Mouse (Mus musculus): ENCODE results near the gene Ndufaf7. TPM values are rescaled to one million over a fixed set of nuclear protein-coding genes. Genes with fewer than 3 reads are reported as not detected.

Gene Ndufaf7
- polyA plus RNA-seq (2015; fragmentation: Nextera tagmentation; extraction: Ambion mirVana): 55.2 and 55.9 TPM in 2 replicates

DNA sequence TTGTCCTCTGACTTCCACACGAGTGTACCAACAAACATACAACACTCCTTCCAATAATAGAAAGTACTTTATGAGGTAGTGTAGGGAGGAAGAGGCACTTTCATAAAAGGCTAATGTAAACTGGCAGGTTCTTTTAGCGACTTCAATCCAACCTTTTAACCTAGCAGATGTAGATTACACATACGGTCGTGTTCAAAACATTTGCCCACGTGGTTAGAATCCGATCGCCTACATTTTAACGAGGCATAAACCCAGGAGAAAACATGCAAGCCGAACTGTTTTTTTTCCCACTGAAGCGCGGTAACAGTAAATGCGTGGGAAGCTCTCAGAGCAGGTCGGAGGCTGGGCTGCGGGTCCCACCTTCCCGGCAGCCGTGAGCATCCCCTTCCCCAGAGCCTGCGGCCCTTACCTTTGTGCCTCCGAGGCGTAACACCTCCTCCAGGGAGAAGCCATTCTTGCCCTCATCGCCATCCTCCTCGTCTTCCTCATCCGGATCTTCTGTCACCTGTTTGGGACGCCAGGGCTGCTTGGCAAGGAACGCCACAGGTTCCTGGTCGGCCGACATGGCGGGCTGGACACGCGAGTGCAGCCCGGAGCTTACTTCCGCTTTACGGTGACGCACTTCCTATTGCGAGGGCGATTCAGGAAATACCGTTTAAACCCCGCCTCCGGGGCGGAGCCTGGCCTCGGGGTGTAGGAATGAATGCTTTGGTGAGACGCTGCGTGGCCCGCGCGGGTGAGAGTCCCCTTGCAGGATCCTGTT lies at the start of gene Ndufaf7, which contains the start of gene Cebpz:
TSS of gene Ndufaf7 (plus strand) at position 671 of the 763 bp plus-strand sequence.
TSS of gene Cebpz (minus strand) at position 601 of the 763 bp plus-strand sequence.
- Histone ChIP-seq H3K4me1 (replicated peaks) (peaks cover 14% of the 10 kb centered on the region; the same call in 1 of the 2 replicates), H3K27ac (0 out of 2 replicates have a peak within 1 kb of the TSS, but pooled peaks have one; percentile 44), H3K4me2 (replicated peaks) (peak within 1 kb of the TSS; percentile 80), H3K36me3 (peaks cover 11% of the 10 kb centered on the region), H3K9me3 (no peaks in the 10 kb centered on the region), H3K4me3 (replicated peaks) (peak within 1 kb of the TSS; percentile 81), H3K9ac (peak within 1 kb of the TSS; percentile 73), H3K27me3 (replicated peaks) (no peaks in the 10 kb centered on the region)
- under 1% methylated on average over 45 of the region's 45 CpGs for WGBS
- ATAC-seq: peak; percentile 100

DNA sequence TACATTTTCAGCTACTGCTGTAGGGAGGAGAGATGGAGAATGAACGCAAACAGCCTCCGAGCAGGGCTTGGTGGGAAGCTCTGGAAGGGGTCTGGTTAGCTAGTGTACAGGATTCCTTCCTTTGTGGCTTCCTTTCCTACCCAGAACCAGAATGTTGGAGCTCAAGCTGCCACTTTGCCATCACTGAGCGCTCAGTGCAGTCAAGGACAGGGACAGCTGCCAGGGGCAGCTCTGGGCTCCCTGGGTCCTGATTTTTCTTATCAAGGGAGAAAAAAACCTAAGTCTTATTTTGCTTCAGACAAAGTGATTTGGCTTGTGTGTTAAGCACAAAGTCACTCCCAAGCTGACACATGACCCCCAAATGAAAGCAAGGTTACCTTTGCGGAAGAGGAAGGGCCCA lies 48.4 kb upstream of the Ndufaf7 start:
- Histone ChIP-seq H3K9ac (no peak overlapping the region), H3K4me1 (replicated peaks) (no peaks in the 10 kb centered on the region), H3K36me3 (no peaks in the 10 kb centered on the region), H3K27ac (no peak overlapping the region), H3K4me2 (replicated peaks) (no peak overlapping the region), H3K4me3 (replicated peaks) (no peak overlapping the region), H3K9me3 (no peaks in the 10 kb centered on the region), H3K27me3 (replicated peaks) (no peaks in the 10 kb centered on the region)
- no peak for ATAC-seq
- WGBS: 77% methylated on average over 4 of the region's 4 CpGs

DNA sequence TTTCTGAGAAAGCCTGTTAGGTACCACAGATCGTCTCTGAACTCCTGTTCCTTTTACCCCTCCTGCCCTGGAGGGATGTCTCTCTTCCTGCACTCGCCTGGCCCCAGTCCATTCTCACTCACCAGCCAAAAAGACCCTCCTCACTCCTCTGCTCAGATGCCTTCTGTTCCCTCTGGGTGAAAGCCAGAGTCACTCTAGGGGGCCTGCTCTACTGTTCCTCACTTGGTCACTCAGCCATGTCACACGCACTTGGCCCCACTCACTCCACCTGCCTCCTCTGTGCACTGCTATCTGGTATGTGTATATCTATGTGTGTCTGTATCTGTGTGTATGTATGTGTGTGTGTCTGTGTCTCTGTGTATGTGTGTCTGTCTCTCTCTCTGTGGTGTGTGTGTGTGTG lies 47.8 kb upstream of the Ndufaf7 start:
- Histone ChIP-seq H3K4me3 (replicated peaks) (no peak overlapping the region), H3K27ac (no peak overlapping the region)

DNA sequence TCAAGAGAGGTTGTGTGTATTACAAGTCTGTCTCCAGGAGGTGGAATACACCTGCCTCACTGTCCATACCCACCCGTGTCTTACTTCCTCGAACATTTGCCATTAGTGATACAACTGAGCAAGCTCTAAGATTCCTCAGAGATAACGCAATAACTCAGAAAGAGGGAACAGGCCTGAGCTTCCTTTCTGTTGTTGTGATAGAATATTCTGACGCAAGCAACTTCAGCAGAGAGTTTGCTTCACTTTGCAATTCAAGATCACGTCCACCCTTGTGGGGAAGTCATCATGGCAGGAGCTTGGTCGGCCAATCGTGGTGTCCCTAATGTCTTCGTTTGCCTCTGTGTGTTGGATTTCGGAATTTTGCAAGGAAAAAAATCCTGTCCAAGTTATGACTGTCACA lies 45.9 kb upstream of the Ndufaf7 start:
- no peak overlapping the region for H3K4me3 ChIP-seq (replicated peaks)
- WGBS: 84% methylated on average over 9 of the region's 9 CpGs
- no peak for ATAC-seq

More for the DNA sequence above, 47.8 kb upstream of the Ndufaf7 start:
- Histone ChIP-seq H3K9me3 (no peaks in the 10 kb centered on the region), H3K4me1 (replicated peaks) (no peaks in the 10 kb centered on the region), H3K27me3 (replicated peaks) (no peaks in the 10 kb centered on the region), H3K9ac (no peak overlapping the region), H3K36me3 (no peaks in the 10 kb centered on the region), H3K4me2 (replicated peaks) (no peak overlapping the region)
- ATAC-seq: no peak
- 43% methylated on average over 3 of the region's 3 CpGs for WGBS

DNA sequence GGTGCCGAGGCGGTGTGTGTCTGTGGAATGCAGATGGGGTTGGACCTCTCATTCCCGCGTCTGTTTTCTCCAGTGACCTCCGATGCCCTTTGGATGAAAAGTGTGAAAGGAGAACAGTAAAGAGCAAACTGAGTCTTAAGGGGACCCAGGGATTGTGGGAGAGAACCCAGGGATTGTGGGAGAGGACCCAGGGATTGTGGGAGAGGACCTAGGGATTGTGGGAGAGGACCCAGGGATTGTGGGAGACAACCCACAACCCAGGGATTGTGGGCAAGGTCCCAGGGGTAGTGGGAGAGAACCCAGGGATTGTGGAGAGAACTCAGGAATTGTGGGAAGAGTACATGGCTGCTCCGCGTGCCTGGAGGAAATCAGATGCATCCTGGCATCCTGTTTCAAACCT lies 41.9 kb upstream of the Ndufaf7 start:
- H3K36me3 ChIP-seq: no peaks in the 10 kb centered on the region
- H3K27me3 ChIP-seq (replicated peaks): no peaks in the 10 kb centered on the region
- ATAC-seq: peak; percentile 28; the same call in 1 of the 2 replicates
- no peak overlapping the region for H3K9ac ChIP-seq
- H3K27ac ChIP-seq: no peak overlapping the region
- 75% methylated on average over 7 of the region's 7 CpGs for WGBS
- no peak overlapping the region for H3K4me3 ChIP-seq (replicated peaks)
- no peaks in the 10 kb centered on the region for H3K4me1 ChIP-seq (replicated peaks)
- H3K9me3 ChIP-seq: no peaks in the 10 kb centered on the region
- no peak overlapping the region for H3K4me2 ChIP-seq (replicated peaks)

More for the DNA sequence above, 45.9 kb upstream of the Ndufaf7 start:
- Histone ChIP-seq H3K4me2 (replicated peaks) (no peak overlapping the region), H3K27me3 (replicated peaks) (no peaks in the 10 kb centered on the region), H3K27ac (no peak overlapping the region), H3K36me3 (no peaks in the 10 kb centered on the region), H3K4me1 (replicated peaks) (no peaks in the 10 kb centered on the region), H3K9ac (no peak overlapping the region), H3K9me3 (no peaks in the 10 kb centered on the region)

DNA sequence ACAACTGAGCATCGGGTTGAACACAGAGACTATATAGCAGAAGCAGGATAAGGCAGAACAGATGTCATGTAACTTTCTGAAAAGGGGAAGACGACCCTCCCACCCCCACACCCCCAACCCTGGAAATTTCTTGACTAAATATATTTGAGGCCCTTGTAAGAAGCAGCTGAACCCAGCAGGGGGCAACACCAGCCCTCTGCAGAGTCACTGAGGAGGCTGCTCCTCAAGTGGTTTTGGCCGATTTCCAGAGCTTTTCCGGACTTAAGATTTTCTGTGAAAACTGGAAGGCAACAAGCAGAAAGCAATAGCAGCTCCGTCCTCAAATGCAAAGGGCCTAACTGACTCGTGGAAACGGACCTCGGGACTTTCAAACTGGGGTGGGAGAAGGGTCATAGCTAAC lies 41.5 kb upstream of the Ndufaf7 start:
- 21% methylated on average over 8 of the region's 8 CpGs for whole genome bisulfite sequencing
- no peaks in the 10 kb centered on the region for H3K4me1 ChIP-seq (replicated peaks)
- H3K27me3 ChIP-seq (replicated peaks): no peaks in the 10 kb centered on the region
- H3K27ac ChIP-seq: no peak overlapping the region
- peak; percentile 66 for ATAC-seq
- no peak overlapping the region for H3K9ac ChIP-seq
- H3K4me3 ChIP-seq (replicated peaks): no peak overlapping the region
- peak overlapping the region; percentile 47 for H3K4me2 ChIP-seq (replicated peaks)
- no peaks in the 10 kb centered on the region for H3K9me3 ChIP-seq
- no peaks in the 10 kb centered on the region for H3K36me3 ChIP-seq

DNA sequence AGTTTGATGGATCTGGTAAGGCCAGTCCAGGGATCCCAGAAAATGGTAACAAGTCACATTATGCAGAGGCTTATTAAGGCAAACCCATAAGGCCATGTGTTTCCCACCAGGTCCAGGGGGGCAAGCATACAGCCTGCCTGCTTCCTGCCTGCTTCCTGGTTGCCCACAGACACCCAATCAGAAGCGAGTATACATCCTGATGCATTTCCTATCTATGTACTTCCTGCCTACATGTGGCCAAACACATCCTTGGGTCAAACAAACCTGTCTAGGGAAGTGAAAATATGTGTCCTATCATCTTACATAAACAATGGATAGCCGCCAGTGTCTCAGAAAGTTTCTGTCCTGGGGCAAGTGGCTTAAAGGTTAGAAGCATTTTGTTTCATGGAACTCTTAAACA lies 33.8 kb upstream of the Ndufaf7 start:
- Histone ChIP-seq H3K27ac (no peak overlapping the region), H3K4me3 (replicated peaks) (no peak overlapping the region), H3K9ac (no peak overlapping the region), H3K4me2 (replicated peaks) (no peak overlapping the region), H3K9me3 (no peaks in the 10 kb centered on the region), H3K4me1 (replicated peaks) (no peaks in the 10 kb centered on the region), H3K36me3 (no peaks in the 10 kb centered on the region), H3K27me3 (replicated peaks) (no peaks in the 10 kb centered on the region)
- no peak for ATAC-seq
- WGBS: 68% methylated on average over 2 of the region's 2 CpGs

DNA sequence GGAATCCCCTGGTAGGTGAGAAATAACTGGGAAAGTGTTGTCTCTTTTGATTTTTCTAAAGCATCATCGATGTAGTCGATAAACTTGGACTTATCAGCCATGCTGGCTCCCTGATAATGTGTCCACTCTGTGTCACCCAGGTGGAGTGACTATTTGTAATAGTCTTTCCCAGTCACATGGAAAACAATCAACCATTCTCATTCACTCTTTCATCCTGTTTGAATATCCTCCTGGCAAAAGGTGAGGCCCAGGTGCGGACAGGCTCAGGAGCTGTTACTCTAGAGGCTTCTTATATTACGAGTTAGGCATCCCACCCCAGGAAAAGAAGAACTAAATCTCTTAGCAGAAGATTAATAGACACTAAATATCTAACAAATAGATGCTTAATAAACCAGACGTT lies 30.0 kb upstream of the Ndufaf7 start, which contains the start of gene Sult6b1:
TSS of gene Sult6b1 (minus strand) at position 101 of the 400 bp plus-strand sequence.
- Histone ChIP-seq H3K36me3 (no peaks in the 10 kb centered on the region), H3K27ac (no peak within 1 kb of the TSS), H3K9me3 (no peaks in the 10 kb centered on the region), H3K4me2 (replicated peaks) (no peak within 1 kb of the TSS), H3K4me3 (replicated peaks) (no peak within 1 kb of the TSS), H3K9ac (no peak within 1 kb of the TSS), H3K4me1 (replicated peaks) (no peaks in the 10 kb centered on the region), H3K27me3 (replicated peaks) (no peaks in the 10 kb centered on the region)
- WGBS: 86% methylated on average over 5 of the region's 5 CpGs
- no peak for ATAC-seq

DNA sequence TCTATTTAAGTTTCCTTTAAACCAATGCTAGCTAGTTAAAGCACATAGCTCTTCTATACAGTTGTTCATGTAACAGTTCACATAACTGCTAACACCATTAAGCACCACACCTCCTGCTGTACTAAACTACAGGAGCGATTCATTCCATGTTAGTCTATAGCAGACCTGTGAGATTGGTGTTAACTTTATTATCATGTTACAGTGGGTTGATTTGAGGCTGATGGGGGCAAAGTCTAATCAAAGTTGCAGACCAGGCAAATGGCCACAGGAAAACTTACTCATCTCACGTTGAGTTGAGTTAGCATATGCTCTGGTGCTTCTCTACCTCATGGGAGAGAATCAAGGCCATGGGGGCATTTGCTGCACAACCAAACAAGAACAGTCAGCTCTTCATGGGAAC lies 27.6 kb upstream of the Ndufaf7 start:
- no peak overlapping the region for H3K27ac ChIP-seq
- WGBS: 65% methylated on average over 2 of the region's 2 CpGs

DNA sequence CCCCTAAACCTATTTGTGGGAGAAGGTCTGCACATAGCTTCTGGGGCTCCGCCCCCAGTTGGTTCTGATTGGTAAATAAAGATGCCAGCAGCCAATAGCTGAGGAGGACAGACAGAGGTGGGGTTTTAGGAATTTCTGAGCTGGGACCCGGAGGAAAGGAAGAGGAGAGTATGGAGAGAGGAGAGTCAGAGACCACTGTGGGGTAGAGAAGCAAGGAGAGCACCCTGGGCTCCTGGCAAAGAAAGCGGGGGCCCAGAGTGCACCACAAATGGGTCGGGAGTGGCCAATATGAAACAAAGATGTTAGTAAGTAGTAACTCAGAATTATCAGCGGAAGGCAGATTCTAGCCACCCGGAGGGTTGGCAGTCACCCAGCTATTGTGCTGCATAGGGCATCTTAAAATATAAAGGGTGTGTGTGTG lies 24.1 kb upstream of the Ndufaf7 start:
- Histone ChIP-seq H3K4me3 (replicated peaks) (peak overlapping the region; percentile 26), H3K9ac (no peak overlapping the region), H3K36me3 (no peaks in the 10 kb centered on the region), H3K27ac (no peak overlapping the region), H3K4me2 (replicated peaks) (peak overlapping the region; percentile 47), H3K27me3 (replicated peaks) (no peaks in the 10 kb centered on the region), H3K4me1 (replicated peaks) (peaks cover 9% of the 10 kb centered on the region), H3K9me3 (no peaks in the 10 kb centered on the region)
- 29% methylated on average over 6 of the region's 6 CpGs for WGBS
- ATAC-seq: no peak

More for the DNA sequence above, 27.6 kb upstream of the Ndufaf7 start:
- H3K4me3 ChIP-seq (replicated peaks): no peak overlapping the region
- no peak overlapping the region for H3K9ac ChIP-seq
- no peaks in the 10 kb centered on the region for H3K4me1 ChIP-seq (replicated peaks)
- ATAC-seq: no peak
- H3K36me3 ChIP-seq: no peaks in the 10 kb centered on the region
- H3K4me2 ChIP-seq (replicated peaks): no peak overlapping the region
- no peaks in the 10 kb centered on the region for H3K9me3 ChIP-seq
- H3K27me3 ChIP-seq (replicated peaks): no peaks in the 10 kb centered on the region

DNA sequence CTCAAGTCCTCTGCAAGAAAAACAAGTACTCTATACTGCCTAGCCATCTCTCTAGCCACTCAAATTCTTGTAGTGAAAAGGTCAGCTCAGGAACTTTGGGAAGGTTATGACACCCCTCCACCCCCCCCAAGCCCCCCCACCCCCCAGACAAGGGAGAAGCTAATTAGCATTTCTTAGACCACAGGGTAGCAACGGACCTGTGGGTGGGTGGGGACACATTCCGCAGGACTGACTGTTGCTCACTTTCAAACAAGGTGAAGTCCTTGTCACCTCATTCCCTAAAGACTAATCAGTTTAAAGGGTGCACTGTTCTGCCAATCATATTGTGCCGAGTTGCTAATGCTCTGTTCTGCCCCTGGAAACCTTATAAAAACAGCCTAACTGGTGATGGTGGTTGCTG lies 23.0 kb upstream of the Ndufaf7 start:
- no peak for ATAC-seq
- no peak overlapping the region for H3K27ac ChIP-seq
- H3K4me2 ChIP-seq (replicated peaks): no peak overlapping the region
- H3K4me1 ChIP-seq (replicated peaks): peaks cover 9% of the 10 kb centered on the region
- no peaks in the 10 kb centered on the region for H3K27me3 ChIP-seq (replicated peaks)
- H3K4me3 ChIP-seq (replicated peaks): no peak overlapping the region
- H3K9me3 ChIP-seq: no peaks in the 10 kb centered on the region
- H3K36me3 ChIP-seq: 0 out of 2 replicates have a peak, but pooled peaks cover 5% of the 10 kb centered on the region
- WGBS: 70% methylated on average over 3 of the region's 3 CpGs
- H3K9ac ChIP-seq: no peak overlapping the region

DNA sequence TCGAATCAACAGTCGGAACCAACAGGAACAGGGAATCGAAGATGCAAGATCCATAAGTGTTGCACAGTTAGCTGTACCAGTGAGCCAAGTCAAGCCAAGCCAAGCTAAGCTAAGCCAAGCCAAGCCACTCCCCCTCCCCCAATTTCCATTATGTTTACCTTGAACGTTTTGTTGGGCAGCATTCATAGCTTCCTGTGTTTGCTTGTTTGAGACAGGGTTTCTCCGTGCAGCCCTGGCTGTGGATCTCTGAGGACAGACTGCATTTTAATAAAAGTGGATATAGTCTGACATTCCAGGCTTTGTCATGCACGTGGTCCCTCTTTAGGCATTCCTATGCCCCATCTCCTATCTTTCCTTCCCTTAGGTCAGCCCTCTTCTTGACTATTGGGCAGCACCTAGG lies 21.2 kb upstream of the Ndufaf7 start:
- 50% methylated on average over 6 of the region's 6 CpGs for WGBS
- peak overlapping the region; percentile 86; the same call in 1 of the 2 replicates for H3K9ac ChIP-seq
- H3K4me1 ChIP-seq (replicated peaks): peaks cover 9% of the 10 kb centered on the region
- H3K9me3 ChIP-seq: no peaks in the 10 kb centered on the region
- H3K27me3 ChIP-seq (replicated peaks): no peaks in the 10 kb centered on the region
- peak; percentile 22 for ATAC-seq
- H3K36me3 ChIP-seq: peaks cover 9% of the 10 kb centered on the region
- H3K4me2 ChIP-seq (replicated peaks): peak overlapping the region; percentile 81
- peak overlapping the region; percentile 68 for H3K4me3 ChIP-seq (replicated peaks)
- peak overlapping the region; percentile 93 for H3K27ac ChIP-seq
